Mouse (Mus musculus): ENCODE data around the gene Fam193a. TPM values are rescaled to one million over a fixed set of nuclear protein-coding genes. Genes with fewer than 3 reads are reported as not detected.

Gene Fam193a
- 14.4 and 15.3 TPM in 2 replicates for polyA plus RNA-seq (2014; fragmentation: Nextera tagmentation; extraction: Ambion mirVana)

- Histone ChIP-seq H3K36me3 (ENCODE audit: control insufficient read depth, insufficient read depth, low read length) (no peaks in the 10 kb centered on the region), H3K4me1 (ENCODE audit: control insufficient read depth, insufficient read depth, low read length) (peaks cover 14% of the 10 kb centered on the region), H3K9me3 (ENCODE audit: control insufficient read depth, low read length) (no peaks in the 10 kb centered on the region), H3K4me2 (peak within 1 kb of the TSS; percentile 69), H3K27me3 (ENCODE audit: control insufficient read depth, insufficient read depth, low read length) (no peaks in the 10 kb centered on the region), H3K27ac (ENCODE audit: low read depth, low read length) (peak within 1 kb of the TSS; percentile 62), H3K4me3 (ENCODE audit: low read depth, low read length) (peak within 1 kb of the TSS; percentile 94), H3K9ac (ENCODE audit: low read length) (peak within 1 kb of the TSS; percentile 91)
- ATAC-seq (ENCODE audit: low FRiP score) (peak; percentile 100), DNase-seq (ENCODE audit: low spot score, missing footprints) (peak; percentile 100)
- under 1% methylated on average over 48 of the region's 64 CpGs for WGBS
Observed at GRCm38 (mm10) chr5:34369341-34370021, at the start of gene Fam193a. Gene Fam193a (plus strand): TSS chr5:34369933.

- ATAC-seq (ENCODE audit: low FRiP score) (no peak), DNase-seq (ENCODE audit: low spot score, missing footprints) (no peak)
- Histone ChIP-seq H3K4me2 (no peak overlapping the region), H3K9ac (ENCODE audit: low read length) (no peak overlapping the region), H3K4me1 (ENCODE audit: control insufficient read depth, insufficient read depth, low read length) (peaks cover 1% of the 10 kb centered on the region; the same call in 1 of the 2 replicates), H3K4me3 (ENCODE audit: low read depth, low read length) (no peak overlapping the region), H3K36me3 (ENCODE audit: control insufficient read depth, insufficient read depth, low read length) (no peaks in the 10 kb centered on the region), H3K27me3 (ENCODE audit: control insufficient read depth, insufficient read depth, low read length) (no peaks in the 10 kb centered on the region), H3K9me3 (ENCODE audit: control insufficient read depth, low read length) (no peaks in the 10 kb centered on the region), H3K27ac (ENCODE audit: low read depth, low read length) (no peak overlapping the region)
- WGBS: 91% methylated on average over 4 of the region's 4 CpGs
Observed at GRCm38 (mm10) chr5:34321236-34321635, 48.5 kb upstream of the Fam193a start.

- no peaks in the 10 kb centered on the region for H3K9me3 ChIP-seq (ENCODE audit: control insufficient read depth, low read length)
- H3K9ac ChIP-seq (ENCODE audit: low read length): no peak overlapping the region
- H3K36me3 ChIP-seq (ENCODE audit: control insufficient read depth, insufficient read depth, low read length): no peaks in the 10 kb centered on the region
- no peak overlapping the region for H3K4me2 ChIP-seq
- H3K4me3 ChIP-seq (ENCODE audit: low read depth, low read length): no peak overlapping the region
- no peak for ATAC-seq (ENCODE audit: low FRiP score)
- no peak for DNase-seq (ENCODE audit: low spot score, missing footprints)
- H3K27me3 ChIP-seq (ENCODE audit: control insufficient read depth, insufficient read depth, low read length): no peaks in the 10 kb centered on the region
- H3K4me1 ChIP-seq (ENCODE audit: control insufficient read depth, insufficient read depth, low read length): peaks cover 7% of the 10 kb centered on the region
- H3K27ac ChIP-seq (ENCODE audit: low read depth, low read length): no peak overlapping the region
Observed at GRCm38 (mm10) chr5:34325286-34325685, 44.4 kb upstream of the Fam193a start.

GRCm38 (mm10) chr5:34326249-34326691 lies 43.5 kb upstream of the Fam193a start:
- 18% methylated on average over 4 of the region's 4 CpGs for WGBS
- no peak for ATAC-seq (ENCODE audit: low FRiP score)
- Histone ChIP-seq H3K9me3 (ENCODE audit: control insufficient read depth, low read length) (no peaks in the 10 kb centered on the region), H3K36me3 (ENCODE audit: control insufficient read depth, insufficient read depth, low read length) (no peaks in the 10 kb centered on the region), H3K27ac (ENCODE audit: low read depth, low read length) (no peak overlapping the region), H3K4me1 (ENCODE audit: control insufficient read depth, insufficient read depth, low read length) (peaks cover 7% of the 10 kb centered on the region), H3K4me2 (no peak overlapping the region; the same call in 1 of the 2 replicates), H3K27me3 (ENCODE audit: control insufficient read depth, insufficient read depth, low read length) (no peaks in the 10 kb centered on the region), H3K9ac (ENCODE audit: low read length) (peak overlapping the region; percentile 67), H3K4me3 (ENCODE audit: low read depth, low read length) (no peak overlapping the region)
- DNase-seq (ENCODE audit: low spot score, missing footprints): peak; percentile 89

GRCm38 (mm10) chr5:34326875-34327576 lies 42.7 kb upstream of the Fam193a start:
- peak overlapping the region; percentile 67 for H3K9ac ChIP-seq (ENCODE audit: low read length)
- peak; percentile 91 for DNase-seq (ENCODE audit: low spot score, missing footprints)
- no peak overlapping the region for H3K27ac ChIP-seq (ENCODE audit: low read depth, low read length)
- peak; percentile 63 for ATAC-seq (ENCODE audit: low FRiP score)
- H3K4me2 ChIP-seq: peak overlapping the region; percentile 46
- WGBS: 15% methylated on average over 31 of the region's 31 CpGs
- H3K4me1 ChIP-seq (ENCODE audit: control insufficient read depth, insufficient read depth, low read length): peaks cover 7% of the 10 kb centered on the region
- peak overlapping the region; percentile 23 for H3K4me3 ChIP-seq (ENCODE audit: low read depth, low read length)
- H3K9me3 ChIP-seq (ENCODE audit: control insufficient read depth, low read length): no peaks in the 10 kb centered on the region
- no peaks in the 10 kb centered on the region for H3K27me3 ChIP-seq (ENCODE audit: control insufficient read depth, insufficient read depth, low read length)
- no peaks in the 10 kb centered on the region for H3K36me3 ChIP-seq (ENCODE audit: control insufficient read depth, insufficient read depth, low read length)

GRCm38 (mm10) chr5:34330136-34330535 lies 39.6 kb upstream of the Fam193a start:
- H3K4me1 ChIP-seq (ENCODE audit: control insufficient read depth, insufficient read depth, low read length): peaks cover 8% of the 10 kb centered on the region
- ATAC-seq (ENCODE audit: low FRiP score) (no peak), DNase-seq (ENCODE audit: low spot score, missing footprints) (no peak)
- no peaks in the 10 kb centered on the region for H3K36me3 ChIP-seq (ENCODE audit: control insufficient read depth, insufficient read depth, low read length)
- no peaks in the 10 kb centered on the region for H3K9me3 ChIP-seq (ENCODE audit: control insufficient read depth, low read length)
- no peak overlapping the region for H3K27ac ChIP-seq (ENCODE audit: low read depth, low read length)
- no peak overlapping the region for H3K9ac ChIP-seq (ENCODE audit: low read length)
- H3K27me3 ChIP-seq (ENCODE audit: control insufficient read depth, insufficient read depth, low read length): no peaks in the 10 kb centered on the region
- H3K4me3 ChIP-seq (ENCODE audit: low read depth, low read length): no peak overlapping the region
- H3K4me2 ChIP-seq: no peak overlapping the region
- WGBS: 87% methylated on average over 2 of the region's 2 CpGs

- ATAC-seq (ENCODE audit: low FRiP score): no peak
- WGBS: 87% methylated on average over 1 of the region's 1 CpGs
- Histone ChIP-seq H3K4me2 (no peak overlapping the region), H3K9ac (ENCODE audit: low read length) (no peak overlapping the region), H3K4me1 (ENCODE audit: control insufficient read depth, insufficient read depth, low read length) (peaks cover 14% of the 10 kb centered on the region), H3K27me3 (ENCODE audit: control insufficient read depth, insufficient read depth, low read length) (no peaks in the 10 kb centered on the region), H3K9me3 (ENCODE audit: control insufficient read depth, low read length) (no peaks in the 10 kb centered on the region), H3K27ac (ENCODE audit: low read depth, low read length) (no peak overlapping the region), H3K4me3 (ENCODE audit: low read depth, low read length) (no peak overlapping the region), H3K36me3 (ENCODE audit: control insufficient read depth, insufficient read depth, low read length) (no peaks in the 10 kb centered on the region)
- DNase-seq (ENCODE audit: low spot score, missing footprints): no peak
Observed at GRCm38 (mm10) chr5:34334081-34334480, 35.7 kb upstream of the Fam193a start.

- Histone ChIP-seq H3K4me1 (ENCODE audit: control insufficient read depth, insufficient read depth, low read length) (peaks cover 14% of the 10 kb centered on the region), H3K9me3 (ENCODE audit: control insufficient read depth, low read length) (no peaks in the 10 kb centered on the region), H3K9ac (ENCODE audit: low read length) (peak overlapping the region; percentile 97), H3K27me3 (ENCODE audit: control insufficient read depth, insufficient read depth, low read length) (no peaks in the 10 kb centered on the region), H3K4me3 (ENCODE audit: low read depth, low read length) (peak overlapping the region; percentile 86), H3K27ac (ENCODE audit: low read depth, low read length) (peak overlapping the region; percentile 72), H3K4me2 (peak overlapping the region; percentile 88), H3K36me3 (ENCODE audit: control insufficient read depth, insufficient read depth, low read length) (no peaks in the 10 kb centered on the region)
- no peak for DNase-seq (ENCODE audit: low spot score, missing footprints)
- ATAC-seq (ENCODE audit: low FRiP score): no peak; the same call in 1 of the 2 replicates
- WGBS: 3% methylated on average over 21 of the region's 21 CpGs
Observed at GRCm38 (mm10) chr5:34335539-34336096, 34.1 kb upstream of the Fam193a start.
